Mouse (Mus musculus): ENCODE results near the gene Rora. TPM values are rescaled to one million over a fixed set of nuclear protein-coding genes. Genes with fewer than 3 reads are reported as not detected.

The Rora gene
- polyA plus RNA-seq, 1 experiment from 2014 or later, result 3.8 TPM

DNA sequence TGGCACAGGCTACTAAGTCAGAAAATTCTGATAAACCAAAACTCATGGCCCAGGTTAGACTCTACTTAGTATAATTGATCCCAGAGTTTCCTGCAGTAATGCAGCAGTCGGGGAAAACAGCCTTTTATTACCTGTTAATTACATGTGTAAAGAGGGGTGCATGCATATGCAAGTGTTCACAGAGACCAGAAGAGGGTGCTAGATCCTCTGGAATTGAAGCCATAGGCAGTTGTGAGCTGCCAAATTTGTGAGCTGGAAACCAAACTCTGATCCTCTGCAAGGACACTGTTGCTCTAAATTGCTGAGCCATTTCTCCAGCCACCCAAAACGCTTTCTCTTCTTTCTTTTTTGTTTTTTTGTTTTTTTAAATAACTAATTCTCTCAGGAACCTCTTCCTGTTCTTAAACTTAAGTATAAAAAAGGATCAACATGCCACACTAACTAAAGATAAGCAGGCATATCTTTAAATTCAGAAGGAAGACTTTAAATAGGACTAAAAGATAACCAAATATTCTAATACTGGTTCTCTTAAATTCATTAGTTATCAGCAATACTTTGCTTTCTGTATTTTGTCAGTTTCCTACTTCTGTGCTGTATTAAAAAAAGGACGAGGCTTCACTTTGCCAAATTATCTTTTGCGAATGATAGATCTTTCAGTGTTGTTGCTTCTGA is 723.5 kb downstream of the Rora start:
- no peak overlapping the region for H3K4me2 ChIP-seq (replicated peaks; ENCODE audit: low read depth, low read length)
- H3K27me3 ChIP-seq (ENCODE audit: control insufficient read depth, insufficient read depth, low read length), result no peaks in the 10 kb centered on the region
- H3K4me3 ChIP-seq (ENCODE audit: low read depth, low read length), result no peak overlapping the region
- WGBS, result 88% methylated on average over 4 of the region's 4 CpGs
- ATAC-seq (ENCODE audit: low FRiP score) (no peak), DNase-seq (ENCODE audit: low spot score) (no peak)
- no peak overlapping the region for H3K9ac ChIP-seq (ENCODE audit: low read depth, low read length)
- no peak overlapping the region for H3K27ac ChIP-seq (ENCODE audit: low read depth, low read length)
- H3K36me3 ChIP-seq (ENCODE audit: control insufficient read depth, insufficient read depth, low read length), result no peaks in the 10 kb centered on the region
- no peaks in the 10 kb centered on the region for H3K9me3 ChIP-seq (ENCODE audit: control insufficient read depth, low read length)
- H3K4me1 ChIP-seq (replicated peaks; ENCODE audit: control insufficient read depth, insufficient read depth, low read length), result no peaks in the 10 kb centered on the region

- H3K9ac ChIP-seq (ENCODE audit: low read depth, low read length), result no peak overlapping the region
- DNase-seq (ENCODE audit: low spot score) (no peak), ATAC-seq (ENCODE audit: low FRiP score) (no peak)
- H3K27me3 ChIP-seq (ENCODE audit: control insufficient read depth, insufficient read depth, low read length), result no peaks in the 10 kb centered on the region
- H3K4me1 ChIP-seq (replicated peaks; ENCODE audit: control insufficient read depth, insufficient read depth, low read length), result no peaks in the 10 kb centered on the region
- H3K36me3 ChIP-seq (ENCODE audit: control insufficient read depth, insufficient read depth, low read length), result no peaks in the 10 kb centered on the region
- no peak overlapping the region for H3K4me3 ChIP-seq (ENCODE audit: low read depth, low read length)
- H3K9me3 ChIP-seq (ENCODE audit: control insufficient read depth, low read length), result no peaks in the 10 kb centered on the region
- H3K4me2 ChIP-seq (replicated peaks; ENCODE audit: low read depth, low read length), result no peak overlapping the region
- WGBS, result 88% methylated on average over 3 of the region's 3 CpGs
- no peak overlapping the region for H3K27ac ChIP-seq (ENCODE audit: low read depth, low read length)
Observed at GRCm38 (mm10) chr9:69377654-69378045, 724.1 kb downstream of the Rora start.

DNA sequence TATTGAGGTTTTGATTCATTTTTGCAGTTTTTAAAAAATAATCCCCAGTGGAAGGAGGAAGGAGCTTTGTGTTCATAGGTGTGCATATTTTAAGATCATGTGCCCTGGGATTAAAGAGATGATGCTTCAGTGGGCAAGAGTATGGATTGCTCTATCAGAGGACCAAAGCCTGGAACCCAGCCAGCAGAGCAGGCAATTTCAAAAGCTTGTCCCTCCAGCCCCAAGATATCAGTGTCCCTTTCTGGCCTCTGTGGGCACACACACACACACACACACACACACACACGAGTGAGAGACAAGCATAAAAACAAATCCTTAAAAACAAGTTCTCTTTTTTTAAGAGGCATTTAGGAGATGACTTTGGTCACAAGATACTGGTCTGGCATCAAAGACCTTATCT is 727.0 kb downstream of the Rora start:
- no peak for DNase-seq (ENCODE audit: low spot score)
- H3K9ac ChIP-seq (ENCODE audit: low read depth, low read length), result no peak overlapping the region
- no peak for ATAC-seq (ENCODE audit: low FRiP score)
- no peak overlapping the region for H3K27ac ChIP-seq (ENCODE audit: low read depth, low read length)
- no peaks in the 10 kb centered on the region for H3K27me3 ChIP-seq (ENCODE audit: control insufficient read depth, insufficient read depth, low read length)
- no peaks in the 10 kb centered on the region for H3K9me3 ChIP-seq (ENCODE audit: control insufficient read depth, low read length)
- H3K4me1 ChIP-seq (replicated peaks; ENCODE audit: control insufficient read depth, insufficient read depth, low read length), result no peaks in the 10 kb centered on the region
- WGBS, result 88% methylated on average over 1 of the region's 1 CpGs
- H3K36me3 ChIP-seq (ENCODE audit: control insufficient read depth, insufficient read depth, low read length), result no peaks in the 10 kb centered on the region
- no peak overlapping the region for H3K4me2 ChIP-seq (replicated peaks; ENCODE audit: low read depth, low read length)
- H3K4me3 ChIP-seq (ENCODE audit: low read depth, low read length), result no peak overlapping the region

DNA sequence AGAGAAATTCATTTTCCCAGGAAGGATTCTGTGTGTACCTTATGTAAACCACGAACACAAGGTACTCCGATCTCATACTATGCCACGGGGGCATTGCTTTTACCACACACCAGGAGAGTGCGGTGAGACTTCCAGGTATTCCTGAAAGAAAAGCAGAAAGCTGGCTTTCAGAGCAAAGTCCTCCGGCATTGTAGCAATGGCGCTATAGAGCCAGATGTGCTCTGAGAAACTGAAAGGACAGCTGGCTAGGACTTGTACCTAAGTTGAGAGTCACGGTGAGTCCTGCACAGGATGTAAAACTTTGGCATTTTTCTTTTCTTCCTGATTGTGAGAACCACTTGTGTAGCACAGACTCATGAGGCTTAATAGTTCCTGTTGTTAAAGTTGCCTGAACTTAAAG is 728.2 kb downstream of the Rora start:
- WGBS, result 68% methylated on average over 7 of the region's 7 CpGs
- Histone ChIP-seq H3K27me3 (ENCODE audit: control insufficient read depth, insufficient read depth, low read length) (no peaks in the 10 kb centered on the region), H3K36me3 (ENCODE audit: control insufficient read depth, insufficient read depth, low read length) (no peaks in the 10 kb centered on the region), H3K27ac (ENCODE audit: low read depth, low read length) (no peak overlapping the region), H3K4me2 (replicated peaks; ENCODE audit: low read depth, low read length) (no peak overlapping the region), H3K4me1 (replicated peaks; ENCODE audit: control insufficient read depth, insufficient read depth, low read length) (no peaks in the 10 kb centered on the region), H3K9ac (ENCODE audit: low read depth, low read length) (no peak overlapping the region), H3K9me3 (ENCODE audit: control insufficient read depth, low read length) (no peaks in the 10 kb centered on the region), H3K4me3 (ENCODE audit: low read depth, low read length) (no peak overlapping the region)
- DNase-seq (ENCODE audit: low spot score) (no peak), ATAC-seq (ENCODE audit: low FRiP score) (no peak)

DNA sequence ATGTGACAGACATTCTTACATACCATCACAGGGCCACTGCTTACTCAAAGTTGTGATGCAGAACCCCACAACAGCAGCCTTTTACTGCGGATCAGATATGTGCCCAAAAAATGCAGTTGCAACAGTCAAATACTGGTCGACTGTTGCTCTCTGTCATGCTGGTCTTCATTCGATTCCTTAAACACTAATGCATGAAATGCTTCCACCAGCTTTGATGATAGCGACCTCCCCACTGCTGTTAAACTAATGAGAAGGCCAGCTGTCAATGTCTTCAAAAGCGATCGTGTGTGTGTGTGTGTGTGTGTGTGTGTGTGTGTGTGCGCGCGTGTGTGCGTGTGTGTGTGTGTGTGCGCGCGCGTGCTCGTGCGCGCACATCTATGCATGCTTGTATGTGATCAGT is 730.9 kb downstream of the Rora start:
- no peaks in the 10 kb centered on the region for H3K36me3 ChIP-seq (ENCODE audit: control insufficient read depth, insufficient read depth, low read length)
- no peak overlapping the region for H3K4me3 ChIP-seq (ENCODE audit: low read depth, low read length)
- H3K27ac ChIP-seq (ENCODE audit: low read depth, low read length), result no peak overlapping the region
- H3K27me3 ChIP-seq (ENCODE audit: control insufficient read depth, insufficient read depth, low read length), result no peaks in the 10 kb centered on the region
- ATAC-seq (ENCODE audit: low FRiP score) (no peak), DNase-seq (ENCODE audit: low spot score) (no peak)
- H3K4me2 ChIP-seq (replicated peaks; ENCODE audit: low read depth, low read length), result no peak overlapping the region
- H3K9me3 ChIP-seq (ENCODE audit: control insufficient read depth, low read length), result no peaks in the 10 kb centered on the region
- 91% methylated on average over 17 of the region's 17 CpGs for WGBS
- H3K4me1 ChIP-seq (replicated peaks; ENCODE audit: control insufficient read depth, insufficient read depth, low read length), result no peaks in the 10 kb centered on the region
- no peak overlapping the region for H3K9ac ChIP-seq (ENCODE audit: low read depth, low read length)

DNA sequence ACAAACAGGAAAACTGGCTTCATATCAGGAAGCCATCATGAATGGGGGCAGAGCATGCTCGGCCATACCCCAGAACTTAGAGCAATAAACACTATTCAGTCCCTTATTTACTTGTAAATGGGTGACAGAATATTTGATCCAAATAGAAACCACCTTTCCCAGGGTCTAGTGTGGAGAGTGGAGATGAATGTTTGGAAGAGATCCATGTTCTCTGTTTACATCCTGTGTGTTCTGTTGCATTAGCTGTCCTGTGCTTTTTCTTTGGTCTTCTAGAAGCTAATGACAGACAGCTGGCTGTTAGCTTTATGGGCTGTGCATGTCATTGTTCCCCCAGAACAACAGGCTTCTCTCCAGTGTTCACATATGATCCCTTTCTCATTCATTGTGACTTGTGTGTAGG is 731.3 kb downstream of the Rora start:
- H3K4me1 ChIP-seq (replicated peaks; ENCODE audit: control insufficient read depth, insufficient read depth, low read length), result no peaks in the 10 kb centered on the region
- DNase-seq (ENCODE audit: low spot score) (no peak), ATAC-seq (ENCODE audit: low FRiP score) (no peak)
- H3K27me3 ChIP-seq (ENCODE audit: control insufficient read depth, insufficient read depth, low read length), result no peaks in the 10 kb centered on the region
- H3K4me3 ChIP-seq (ENCODE audit: low read depth, low read length), result no peak overlapping the region
- no peak overlapping the region for H3K9ac ChIP-seq (ENCODE audit: low read depth, low read length)
- no peaks in the 10 kb centered on the region for H3K36me3 ChIP-seq (ENCODE audit: control insufficient read depth, insufficient read depth, low read length)
- no peak overlapping the region for H3K27ac ChIP-seq (ENCODE audit: low read depth, low read length)
- no peaks in the 10 kb centered on the region for H3K9me3 ChIP-seq (ENCODE audit: control insufficient read depth, low read length)
- 86% methylated on average over 1 of the region's 1 CpGs for WGBS
- no peak overlapping the region for H3K4me2 ChIP-seq (replicated peaks; ENCODE audit: low read depth, low read length)

DNA sequence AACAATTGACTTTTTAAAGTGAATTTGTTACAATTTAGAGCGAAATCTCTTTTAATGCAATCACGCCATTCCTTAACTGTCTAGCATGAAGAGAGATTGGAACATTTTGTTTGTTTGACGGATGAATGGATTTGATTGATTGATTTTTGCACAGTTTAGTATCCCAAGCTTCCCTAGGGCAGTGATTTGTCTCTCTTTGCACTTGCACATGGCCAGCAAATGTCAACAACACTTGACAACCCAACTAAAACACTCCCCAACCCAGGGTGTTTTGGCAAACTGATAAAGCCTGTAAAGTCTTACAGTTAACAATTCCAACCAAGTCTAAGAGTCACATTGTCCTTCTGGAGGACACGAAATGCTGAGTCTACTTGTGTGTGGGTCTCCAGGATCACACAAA is 733.7 kb downstream of the Rora start:
- no peak overlapping the region for H3K9ac ChIP-seq (ENCODE audit: low read depth, low read length)
- H3K27ac ChIP-seq (ENCODE audit: low read depth, low read length), result no peak overlapping the region
- WGBS, result 82% methylated on average over 4 of the region's 4 CpGs
- ATAC-seq (ENCODE audit: low FRiP score) (no peak), DNase-seq (ENCODE audit: low spot score) (no peak)
- H3K27me3 ChIP-seq (ENCODE audit: control insufficient read depth, insufficient read depth, low read length), result no peaks in the 10 kb centered on the region
- H3K4me2 ChIP-seq (replicated peaks; ENCODE audit: low read depth, low read length), result no peak overlapping the region
- H3K4me3 ChIP-seq (ENCODE audit: low read depth, low read length), result no peak overlapping the region
- H3K4me1 ChIP-seq (replicated peaks; ENCODE audit: control insufficient read depth, insufficient read depth, low read length), result no peaks in the 10 kb centered on the region
- no peaks in the 10 kb centered on the region for H3K36me3 ChIP-seq (ENCODE audit: control insufficient read depth, insufficient read depth, low read length)
- no peaks in the 10 kb centered on the region for H3K9me3 ChIP-seq (ENCODE audit: control insufficient read depth, low read length)

GRCm38 (mm10) chr9:69390631-69391030 is 737.0 kb downstream of the Rora start:
- H3K9ac ChIP-seq (ENCODE audit: low read depth, low read length), result no peak overlapping the region
- H3K27me3 ChIP-seq (ENCODE audit: control insufficient read depth, insufficient read depth, low read length), result no peaks in the 10 kb centered on the region
- no peaks in the 10 kb centered on the region for H3K9me3 ChIP-seq (ENCODE audit: control insufficient read depth, low read length)
- no peaks in the 10 kb centered on the region for H3K4me1 ChIP-seq (replicated peaks; ENCODE audit: control insufficient read depth, insufficient read depth, low read length)
- DNase-seq (ENCODE audit: low spot score), result no peak
- H3K4me3 ChIP-seq (ENCODE audit: low read depth, low read length), result no peak overlapping the region
- no peaks in the 10 kb centered on the region for H3K36me3 ChIP-seq (ENCODE audit: control insufficient read depth, insufficient read depth, low read length)
- H3K4me2 ChIP-seq (replicated peaks; ENCODE audit: low read depth, low read length), result no peak overlapping the region
- WGBS, result 68% methylated on average over 4 of the region's 4 CpGs
- ATAC-seq (ENCODE audit: low FRiP score), result no peak
- H3K27ac ChIP-seq (ENCODE audit: low read depth, low read length), result no peak overlapping the region

- DNase-seq (ENCODE audit: low spot score) (no peak), ATAC-seq (ENCODE audit: low FRiP score) (no peak)
- WGBS, result 85% methylated on average over 5 of the region's 5 CpGs
- Histone ChIP-seq H3K9ac (ENCODE audit: low read depth, low read length) (no peak overlapping the region), H3K27me3 (ENCODE audit: control insufficient read depth, insufficient read depth, low read length) (no peaks in the 10 kb centered on the region), H3K4me2 (replicated peaks; ENCODE audit: low read depth, low read length) (no peak overlapping the region), H3K36me3 (ENCODE audit: control insufficient read depth, insufficient read depth, low read length) (no peaks in the 10 kb centered on the region), H3K4me1 (replicated peaks; ENCODE audit: control insufficient read depth, insufficient read depth, low read length) (no peaks in the 10 kb centered on the region), H3K27ac (ENCODE audit: low read depth, low read length) (no peak overlapping the region), H3K4me3 (ENCODE audit: low read depth, low read length) (no peak overlapping the region), H3K9me3 (ENCODE audit: control insufficient read depth, low read length) (no peaks in the 10 kb centered on the region)
Observed at GRCm38 (mm10) chr9:69394234-69394633, 740.6 kb downstream of the Rora start.
